Mouse (Mus musculus): ENCODE data around the gene Tmem132e.

GRCm38 (mm10) chr11:82467218-82467617, 78.5 kb downstream of the Tmem132e start:
- no peak for TF ChIP-seq CTCF (IDR thresholded peaks at IDR 0.05; ENCODE audit: control insufficient read depth, insufficient read depth, low read length)
- TF ChIP-seq POLR2A (IDR thresholded peaks at IDR 0.05; ENCODE audit: borderline replicate concordance, control insufficient read depth, low read depth, low read length): no peak

Measured in bone marrow, adult 2 months (tissue).